ENCODE assay signal across 1 mouse cellular context in genomic region chr10:20005491-20005952, GRCm38 (mm10).
TF ChIP-seq lines count a peak whose summit lies in the region.

No protein-coding gene starts in this region.

TF ChIP-seq in CH12.LX, 34 proteins besides CTCF, POLR2A, EP300 and RAD21 (continued from another document):
- no peak for TF ChIP-seq HCFC1 (IDR thresholded peaks at IDR 0.05; ENCODE audit: low read depth, low read length)
